Mouse (Mus musculus): ENCODE measurements around the gene Cdk6.

Gene Cdk6

GRCm38 (mm10) chr5:3483054-3483722 is 141.9 kb downstream of the Cdk6 start:
- no peak for DNase-seq (ENCODE audit: low spot score in 2 of 2)

- no peak for DNase-seq (ENCODE audit: low spot score in 2 of 2)
Measured at GRCm38 (mm10) chr5:3486579-3487282, 145.4 kb downstream of the Cdk6 start.

- DNase-seq (ENCODE audit: low spot score in 2 of 2): no peak
Measured at GRCm38 (mm10) chr5:3488146-3488774, 147.0 kb downstream of the Cdk6 start.

GRCm38 (mm10) chr5:3490358-3490757 is 149.1 kb downstream of the Cdk6 start:
- DNase-seq (ENCODE audit: low spot score in 2 of 2): peak; percentile 40 to 55

GRCm38 (mm10) chr5:3491084-3491483 is 149.8 kb downstream of the Cdk6 start:
- peak; percentile 76 to 79 for DNase-seq (ENCODE audit: low spot score in 2 of 2)

- DNase-seq (ENCODE audit: low spot score in 2 of 2): no peak
Measured at GRCm38 (mm10) chr5:3491883-3492282, 150.6 kb downstream of the Cdk6 start.

GRCm38 (mm10) chr5:3492776-3493636 is 151.7 kb downstream of the Cdk6 start:
- no peak for DNase-seq (ENCODE audit: low spot score in 2 of 2)

GRCm38 (mm10) chr5:3493968-3494367 is 152.7 kb downstream of the Cdk6 start:
- no peak for DNase-seq (ENCODE audit: low spot score in 2 of 2)

GRCm38 (mm10) chr5:3494452-3495187 is 153.3 kb downstream of the Cdk6 start:
- peak; percentile 24 to 42 for DNase-seq (ENCODE audit: low spot score in 2 of 2)

GRCm38 (mm10) chr5:3497505-3497925 is 156.2 kb downstream of the Cdk6 start:
- no peak for DNase-seq (ENCODE audit: low spot score in 2 of 2)

- no peak for DNase-seq (ENCODE audit: low spot score in 2 of 2)
Measured at GRCm38 (mm10) chr5:3500298-3500697, 159.0 kb downstream of the Cdk6 start.

- no peak for DNase-seq (ENCODE audit: low spot score in 2 of 2)
Measured at GRCm38 (mm10) chr5:3500957-3501563, 159.8 kb downstream of the Cdk6 start.

GRCm38 (mm10) chr5:3501564-3502001 is 160.3 kb downstream of the Cdk6 start:
- DNase-seq (ENCODE audit: low spot score in 2 of 2): peak; percentile 66 to 69

- DNase-seq (ENCODE audit: low spot score in 2 of 2): peak; percentile 77 to 85
Measured at GRCm38 (mm10) chr5:3502610-3503350, 161.5 kb downstream of the Cdk6 start.

GRCm38 (mm10) chr5:3503373-3503772 is 162.1 kb downstream of the Cdk6 start:
- DNase-seq (ENCODE audit: low spot score in 2 of 2): no peak

- DNase-seq (ENCODE audit: low spot score in 2 of 2): no peak
Measured at GRCm38 (mm10) chr5:3503836-3504323, 162.6 kb downstream of the Cdk6 start.

GRCm38 (mm10) chr5:3504453-3504852 is 163.2 kb downstream of the Cdk6 start:
- no peak for DNase-seq (ENCODE audit: low spot score in 2 of 2)

- DNase-seq (ENCODE audit: low spot score in 2 of 2): no peak
Measured at GRCm38 (mm10) chr5:3505553-3505952, 164.3 kb downstream of the Cdk6 start.

- DNase-seq (ENCODE audit: low spot score in 2 of 2): no peak
Measured at GRCm38 (mm10) chr5:3508480-3509381, 167.4 kb downstream of the Cdk6 start.
